Mouse (Mus musculus) gastrocnemius, postnatal 14 days (tissue): ENCODE results near the gene Ndc80. TPM values are rescaled to one million over a fixed set of nuclear protein-coding genes. Genes with fewer than 3 reads are reported as not detected.
"Not testable (repeated sequence)": the region's sequence is repeated elsewhere in the genome, so short reads cannot be mapped to it uniquely, and the experiment has no call there.

ENCODE experiments used
- DNase-seq: peaks from one replicate; pipeline ENCODE4 v3.0.0; 2021; ENCODE audit warnings: mixed read lengths
- intact Hi-C: fragments of 180-260 bp; cut with DNase I; formaldehyde crosslinking; loops from one replicate; pipeline ENCODE4 v1.15.1; 2025; ENCODE audit warnings: low total_unique reads
- long read RNA-seq, 2 experiments: library from polyadenylated mRNA; stranded (forward); transcript quantifications; one replicate each; pipeline ENCODE4 v2.0.0; 2021
- total RNA-seq, 2 experiments: library from RNA; stranded (reverse); gene quantifications; 2 replicates each; pipeline ENCODE4 v1.2.3; 2021

Ndc80 gene
- total RNA-seq: 1 to 10 TPM; 2.2 to 2.3 TPM
- long read RNA-seq, experiment 1, transcript Ndc80-201 (17 exons, 2,201 nt): major isoform, 5 of 5 reads
- long read RNA-seq, experiment 1, partial matches to known transcripts: 0 of 5 reads
- long read RNA-seq, experiment 1, other reads (novel, unspliced or antisense): 0 of 5 reads
- long read RNA-seq, experiment 2, partial matches to known transcripts: 0 of 1 reads
- long read RNA-seq, experiment 2, other reads (novel, unspliced or antisense): 1 of 1 reads

- peak; percentile 94 for DNase-seq
- intact Hi-C loops: no loop called here
Measured at GRCm38 (mm10) chr17:71526711-71527564, at the start of gene Ndc80. Gene Ndc80 (minus strand): TSS chr17:71526857.

DNA sequence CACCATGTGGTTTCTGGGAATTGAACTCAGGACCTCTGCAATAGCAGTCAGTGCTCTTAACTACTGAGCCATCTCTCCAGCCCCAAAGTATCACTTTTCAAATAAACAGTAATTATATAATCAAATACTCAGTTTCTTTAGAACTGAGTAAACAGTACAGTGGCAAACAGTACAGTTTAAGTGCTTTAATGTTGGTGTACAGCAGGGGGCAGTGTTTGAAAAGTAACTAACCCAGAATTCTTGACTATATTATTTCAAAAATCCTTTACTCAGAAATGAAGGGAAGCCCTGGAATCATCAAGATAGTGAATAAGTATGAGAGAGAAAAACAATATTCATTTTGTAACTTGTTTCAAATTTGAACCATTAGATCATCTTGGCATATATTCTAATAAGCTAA is 35.0 kb upstream of the Ndc80 start:
- intact Hi-C loops: no loop called here

GRCm38 (mm10) chr17:71552901-71553300 is 26.2 kb upstream of the Ndc80 start:
- intact Hi-C loops: no loop called here
- DNase-seq: no peak

More for the DNA sequence above, 35.0 kb upstream of the Ndc80 start:
- DNase-seq: no peak

DNA sequence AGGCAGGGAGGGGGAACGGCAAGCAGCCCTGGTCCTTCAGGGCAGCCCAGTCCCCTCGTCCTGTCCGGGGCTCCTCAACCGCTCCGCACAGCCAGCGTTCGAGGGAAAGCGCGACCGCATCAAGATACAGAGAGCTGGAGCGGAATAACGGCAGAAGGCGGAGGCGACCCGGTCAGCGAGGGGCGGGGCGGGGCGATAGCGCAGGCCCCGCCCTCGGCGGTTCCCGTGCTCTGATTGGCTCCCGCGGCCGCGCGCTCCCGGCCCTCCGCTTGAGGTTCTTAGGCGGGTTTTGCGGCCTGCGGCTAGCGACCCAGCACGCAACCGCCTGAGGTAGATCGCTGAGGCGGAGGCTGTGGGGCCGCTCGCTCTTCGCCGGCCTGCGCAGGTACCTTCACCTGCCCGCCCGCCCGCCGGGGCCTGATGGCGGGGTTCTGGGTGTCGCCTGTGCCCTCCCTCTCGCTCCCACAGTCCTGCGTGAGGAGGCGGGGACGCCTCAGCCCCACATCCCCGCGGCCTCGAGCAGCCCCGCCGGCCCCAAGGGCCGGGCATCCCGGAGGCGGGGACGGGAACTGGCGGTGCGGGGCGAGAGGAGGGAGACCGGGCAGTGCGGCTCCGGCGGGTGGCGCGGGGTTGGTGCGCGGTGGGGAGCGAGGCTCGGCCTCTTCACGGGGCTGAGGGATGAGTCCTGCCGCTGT is 25.2 kb upstream of the Ndc80 start, which contains the start of gene Spdya:
TSS of gene Spdya (plus strand) at position 305 of the 695 bp plus-strand sequence.
- peak; percentile 80 for DNase-seq
- intact Hi-C loops: no loop called here

DNA sequence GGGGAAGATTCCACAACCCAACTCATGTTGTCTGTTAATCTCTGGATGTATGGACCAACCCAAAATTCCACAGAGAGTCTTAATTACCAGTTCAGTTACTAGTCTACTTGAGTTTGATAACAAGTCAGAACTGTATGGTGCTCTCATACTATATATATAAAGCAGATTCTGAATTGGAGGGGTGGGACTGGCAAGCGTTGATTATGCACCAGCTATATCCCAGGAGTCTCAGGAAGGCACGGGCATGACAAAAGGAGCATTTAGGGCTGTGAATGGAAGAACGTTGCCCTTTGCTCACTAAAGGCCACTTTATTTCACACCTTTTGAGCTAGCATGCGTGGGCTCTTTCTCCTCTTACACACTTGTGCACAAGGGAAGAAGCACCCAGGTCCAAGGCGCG is 24.7 kb upstream of the Ndc80 start:
- no peak for DNase-seq
- intact Hi-C loops: no loop called here

DNA sequence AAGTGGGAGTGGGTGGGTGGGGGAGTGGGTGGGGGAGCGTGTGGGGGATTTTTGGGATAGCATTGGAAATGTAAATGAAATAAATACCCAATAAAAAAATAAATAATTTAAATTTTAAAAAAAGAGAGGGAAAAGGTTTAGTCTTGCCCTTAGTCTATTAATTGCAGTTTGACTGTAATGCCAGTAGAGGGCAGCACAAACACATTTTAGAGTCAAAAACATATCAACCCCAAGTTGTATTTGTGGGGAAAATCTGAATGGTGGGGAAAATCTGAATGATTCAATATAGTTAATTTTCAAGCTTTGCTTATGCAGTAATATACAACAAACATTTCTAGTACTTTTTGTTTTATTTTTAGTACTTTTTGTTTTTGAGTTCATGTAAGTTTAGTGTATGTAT is 21.9 kb upstream of the Ndc80 start:
- DNase-seq: no peak
- intact Hi-C loops: no loop called here

DNA sequence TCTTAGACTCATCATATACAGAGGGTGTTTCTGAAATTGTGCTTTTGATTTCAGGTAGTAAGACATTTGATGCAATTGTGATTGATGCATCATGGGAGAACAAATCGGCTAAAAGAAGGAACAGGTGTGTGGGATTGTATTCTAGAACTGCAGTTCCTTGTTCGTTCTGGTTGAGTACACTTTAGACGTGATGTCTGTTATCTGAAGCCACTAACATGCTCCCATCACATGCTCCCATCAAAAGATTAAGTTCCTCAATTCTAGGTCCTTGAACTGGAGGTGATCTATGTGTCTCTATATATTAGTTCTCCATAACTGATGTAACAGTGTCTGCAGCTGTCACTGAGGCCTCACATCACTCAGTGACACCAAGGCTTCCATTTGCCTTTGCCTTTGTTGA is 10.5 kb upstream of the Ndc80 start:
- DNase-seq: no peak
- intact Hi-C loops: no loop called here

- DNase-seq, intact Hi-C loops: not testable (repeated sequence)
Measured at GRCm38 (mm10) chr17:71535595-71535994, 8.9 kb upstream of the Ndc80 start.

GRCm38 (mm10) chr17:71528042-71528441 is 1.4 kb upstream of the Ndc80 start:
- DNase-seq: no peak
- intact Hi-C loops: no loop called here

DNA sequence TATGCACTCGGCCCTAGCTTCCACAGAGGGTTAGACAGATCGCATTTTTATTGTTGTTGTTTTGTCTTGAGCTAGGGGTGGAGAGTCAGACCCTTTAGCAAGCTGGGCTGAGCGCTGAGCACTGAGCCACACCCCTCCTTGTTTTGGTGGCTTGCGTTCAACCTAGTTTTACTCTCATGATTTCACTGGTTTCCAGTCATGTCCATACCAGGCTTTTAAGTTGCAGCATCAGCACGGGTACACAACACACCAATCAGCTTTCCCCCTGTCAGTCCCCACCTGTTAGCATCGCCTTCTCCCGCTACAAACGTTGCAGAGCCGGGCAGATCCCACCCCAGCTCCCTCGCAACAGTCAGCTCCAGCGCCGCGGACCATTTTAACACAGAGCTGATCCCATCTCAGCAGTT is 352 bp downstream of the Ndc80 start:
- no peak for DNase-seq
- intact Hi-C loops: no loop called here

- intact Hi-C loops: no loop called here
- no peak for DNase-seq
Measured at GRCm38 (mm10) chr17:71510297-71510696, 16.4 kb downstream of the Ndc80 start.

- intact Hi-C loops: no loop called here
- no peak for DNase-seq
Measured at GRCm38 (mm10) chr17:71506832-71507231, 19.8 kb downstream of the Ndc80 start.

GRCm38 (mm10) chr17:71495784-71496183 is 30.9 kb downstream of the Ndc80 start:
- intact Hi-C loops: no loop called here
- DNase-seq: no peak

DNA sequence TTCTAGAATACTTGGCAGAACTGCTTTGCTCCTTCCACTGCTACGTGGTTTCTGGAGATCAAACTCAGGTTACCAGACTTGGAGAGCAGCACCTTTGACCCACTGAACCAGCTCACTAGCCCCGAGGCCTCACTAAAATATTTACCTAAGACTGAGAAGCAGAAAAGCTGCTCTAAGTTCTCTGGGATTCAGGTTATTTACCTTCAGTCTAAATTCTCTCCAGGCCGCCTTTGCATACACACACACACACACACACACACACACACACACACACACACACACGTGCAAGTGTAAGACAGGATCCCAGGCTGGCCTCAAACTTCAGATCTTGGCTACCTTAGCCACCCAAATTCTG is 35.3 kb downstream of the Ndc80 start:
- intact Hi-C loops: no loop called here
- DNase-seq: no peak

GRCm38 (mm10) chr17:71490666-71491331 is 35.9 kb downstream of the Ndc80 start:
- no peak for DNase-seq
- intact Hi-C loops: no loop called here

DNA sequence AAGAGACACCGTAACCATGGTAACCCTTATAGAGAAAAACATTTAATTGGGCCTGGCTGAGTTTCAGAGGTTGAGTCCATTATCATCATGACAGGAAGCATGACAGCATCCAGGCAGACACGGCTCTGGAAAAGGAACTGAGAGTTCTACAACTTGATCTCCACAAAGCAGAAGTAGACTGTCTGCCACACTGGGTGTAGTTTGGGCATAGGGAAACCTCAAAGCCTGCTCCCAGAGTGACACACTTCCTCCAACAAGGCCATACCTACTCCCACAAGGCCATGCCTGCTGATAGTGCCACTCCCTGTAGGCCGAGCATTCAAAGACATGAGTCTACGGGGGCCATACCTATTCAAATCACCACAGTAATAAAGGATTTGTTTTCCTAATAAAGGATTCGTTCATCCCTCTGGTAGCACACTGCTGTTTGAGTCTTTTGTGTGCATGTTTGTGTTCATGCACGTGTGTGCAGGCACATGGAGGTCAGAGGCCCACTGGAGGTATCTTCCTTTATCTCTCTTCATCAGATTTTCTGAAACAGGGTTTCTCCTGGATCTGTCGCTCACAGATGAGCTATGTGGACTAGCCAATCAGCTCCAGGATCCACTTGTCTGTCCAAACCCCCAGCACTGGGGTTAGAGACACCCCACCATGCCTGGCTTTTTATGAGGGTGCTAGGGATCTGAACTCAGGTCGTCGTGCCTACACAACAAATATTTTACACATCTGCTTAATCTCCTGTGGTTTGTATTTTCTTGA is 36.8 kb downstream of the Ndc80 start:
- intact Hi-C loops: no loop called here
- DNase-seq: no peak

DNA sequence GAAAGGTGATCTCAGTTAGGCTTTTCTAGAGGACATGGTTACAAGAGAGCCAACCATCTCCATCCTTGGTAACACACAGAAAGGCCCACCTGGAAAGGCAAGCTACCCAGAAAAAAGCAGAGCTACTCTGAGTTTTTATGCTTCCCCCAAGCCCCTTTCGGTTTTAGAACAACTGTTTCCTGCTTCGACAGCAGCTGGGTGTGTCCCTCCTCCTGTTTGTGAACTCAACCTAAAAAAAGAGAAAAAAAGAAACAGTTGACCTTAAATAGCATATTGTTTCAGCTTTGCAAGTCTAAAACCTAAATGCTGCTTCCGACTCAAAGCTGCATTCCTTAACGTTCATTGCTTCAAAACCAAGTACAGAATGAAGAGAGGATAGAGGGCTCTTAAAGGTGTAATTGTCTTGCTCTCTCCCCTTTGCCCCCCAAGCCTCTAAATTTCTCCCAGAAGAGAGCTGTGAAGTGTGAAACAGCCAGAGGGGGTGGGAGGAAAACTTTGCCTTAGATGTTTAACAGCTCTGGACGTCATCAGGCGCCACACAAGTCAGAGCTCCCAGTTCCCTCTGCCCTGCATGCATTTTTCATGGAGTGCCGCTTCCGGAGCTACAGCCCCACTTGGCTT is 40.3 kb downstream of the Ndc80 start:
- DNase-seq: no peak
- intact Hi-C loops: no loop called here

GRCm38 (mm10) chr17:71485791-71486230 is 40.8 kb downstream of the Ndc80 start:
- DNase-seq: peak; percentile 8
- intact Hi-C loops: no loop called here

- no peak for DNase-seq
- intact Hi-C loops: no loop called here
Measured at GRCm38 (mm10) chr17:71484711-71485110, 41.9 kb downstream of the Ndc80 start.
